Mouse (Mus musculus) mesoderm, embryonic 11.5 days (tissue): ENCODE measurements around the gene Defb46.

Experiments
- DNase-seq: peaks from one replicate; pipeline ENCODE4 v3.0.0-alpha.2; 2012; ENCODE audit warnings: low read depth, low spot score

The Defb46 gene

DNA sequence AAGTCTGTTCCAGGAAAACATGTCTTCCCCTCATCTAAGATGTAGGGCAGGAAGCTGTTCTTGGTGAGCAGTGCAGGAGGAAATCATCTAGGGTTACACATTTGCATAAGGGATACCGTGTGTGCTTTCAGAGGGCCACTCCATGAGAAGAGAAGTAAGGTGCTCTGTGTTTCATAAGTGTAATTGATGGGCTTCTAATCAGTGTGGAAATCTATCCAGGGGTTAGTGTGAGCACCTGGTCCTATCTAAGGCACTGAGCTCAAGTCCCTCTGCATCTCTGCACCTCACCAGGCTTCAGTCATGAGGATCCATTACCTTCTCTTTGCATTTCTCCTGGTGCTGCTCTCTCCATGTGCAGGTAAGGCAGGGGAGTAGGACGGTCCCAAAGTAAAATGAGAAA is at the start of gene Defb46:
Defb46 (plus strand) TSS at position 301 of the 400 bp plus-strand sequence.
- DNase-seq, result no peak

DNA sequence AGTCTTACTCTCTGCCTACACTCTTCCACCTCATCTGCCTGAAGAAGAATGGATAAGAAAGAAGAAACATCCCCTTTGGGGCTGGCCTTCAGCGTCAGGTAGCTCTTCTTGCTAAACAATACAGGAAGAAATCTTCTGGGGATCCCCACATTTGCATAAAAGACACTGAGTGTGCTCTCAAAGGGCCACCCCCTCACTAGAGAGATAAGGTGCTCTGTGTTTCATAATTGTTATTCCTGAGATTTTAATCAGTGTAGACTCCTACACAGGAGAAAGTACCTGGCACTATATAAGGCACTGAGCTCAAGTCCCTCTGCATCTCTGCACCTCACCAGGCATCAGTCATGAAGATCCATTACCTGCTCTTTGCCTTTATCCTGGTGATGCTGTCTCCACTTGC is 14.6 kb upstream of the Defb46 start, which contains the start of gene Defb6:
Defb6 (plus strand) TSS at position 318 of the 400 bp plus-strand sequence.
- DNase-seq, result no peak

DNA sequence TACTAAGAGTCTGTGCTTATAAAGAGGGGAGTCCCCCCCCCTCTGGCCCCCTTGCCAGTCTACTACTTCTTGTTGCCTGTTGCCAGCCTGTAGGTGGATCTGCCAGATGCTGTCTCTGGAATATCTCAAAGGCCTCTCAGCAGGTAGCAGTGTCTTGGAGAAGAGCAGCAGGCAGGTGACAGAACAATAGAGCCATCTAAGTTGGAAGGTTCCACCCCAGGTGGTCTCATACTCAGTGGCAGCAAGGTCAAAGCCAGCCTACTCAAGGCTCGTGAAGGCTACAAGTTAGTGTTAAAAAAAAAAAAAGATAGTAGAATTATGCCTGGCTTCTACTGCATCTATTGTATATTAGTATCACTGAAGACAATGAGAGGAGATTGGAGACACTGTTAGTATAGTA is 1.6 kb upstream of the Defb46 start:
- DNase-seq, result no peak

DNA sequence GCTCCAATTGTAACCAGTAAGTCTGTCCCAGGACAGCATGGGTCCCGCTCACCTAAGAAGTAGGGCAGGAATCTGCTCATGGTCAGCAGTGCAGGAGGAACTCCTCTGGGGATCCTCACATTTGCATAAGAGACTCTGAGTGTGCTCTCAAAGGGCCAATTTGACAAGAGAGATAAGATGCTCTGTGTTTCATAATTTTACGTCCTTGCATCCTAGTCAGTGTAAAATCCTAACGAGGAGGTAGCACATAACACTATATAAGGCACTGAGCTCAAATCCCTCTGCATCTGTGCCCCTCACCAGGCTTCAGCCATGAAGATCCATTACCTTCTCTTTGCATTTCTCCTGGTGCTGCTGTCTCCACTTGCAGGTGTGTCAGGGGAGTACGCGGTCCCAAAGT is 7.6 kb downstream of the Defb46 start, which contains the start of gene Defb5:
Defb5 (plus strand) TSS at position 301 of the 400 bp plus-strand sequence.
- DNase-seq, result no peak

DNA sequence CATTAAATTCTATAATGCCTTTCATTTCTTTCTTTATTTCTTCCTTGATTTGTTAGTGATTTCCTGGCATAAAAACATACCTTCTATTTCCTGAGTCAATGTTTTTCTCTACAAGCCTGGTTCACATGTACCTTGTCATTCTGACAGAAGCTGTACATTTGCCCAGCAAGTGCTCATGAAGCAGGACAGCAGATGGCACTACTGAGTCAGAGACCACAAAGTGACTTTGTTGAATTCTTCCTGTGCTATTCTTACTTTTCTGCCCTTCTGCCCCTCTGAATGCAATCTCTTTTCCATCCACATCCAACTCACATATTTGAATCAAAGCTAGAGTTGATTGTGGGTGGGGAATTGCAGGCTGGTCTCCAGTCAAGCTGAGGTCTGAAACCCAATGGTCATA is 18.4 kb downstream of the Defb46 start:
- no peak for DNase-seq

DNA sequence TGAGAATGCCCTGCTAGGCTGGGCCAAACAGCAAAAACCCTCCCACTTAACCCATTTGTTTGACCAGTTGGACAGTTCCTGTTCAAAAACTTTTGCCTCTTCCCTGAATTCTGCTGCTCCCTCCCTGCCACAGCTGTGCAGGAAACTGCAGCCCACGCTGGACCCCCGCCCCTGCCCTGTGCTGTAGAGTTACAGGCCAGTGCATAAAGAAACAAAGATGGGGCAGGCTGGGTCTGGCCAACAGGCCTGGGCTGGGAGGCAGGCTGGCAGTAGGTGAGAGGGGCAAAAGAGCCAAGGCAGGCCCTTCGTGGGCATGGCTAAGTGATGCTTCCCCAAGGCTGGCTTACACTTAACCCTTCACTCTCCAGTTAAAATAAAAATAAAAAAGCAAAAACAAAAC is 20.0 kb downstream of the Defb46 start:
- DNase-seq, result no peak
